Mouse (Mus musculus) lung, adult 2 months (tissue): ENCODE data around the gene Usp29.
A peak's percentile ranks its signal among the peaks of the same experiment; 100 is the strongest.

ENCODE experiments used
- CTCF ChIP-seq: fragments of 200-500 bp; IDR thresholded peaks from 2 replicates; pipeline ENCODE4 v1.5.1; 2011; ENCODE audit warnings: mild to moderate bottlenecking, low read length, control low read depth; ENCODE audit not compliant: insufficient read depth
- POLR2A ChIP-seq: fragments of 200-500 bp; IDR thresholded peaks from 2 replicates; pipeline ENCODE4 v1.6.1; 2011; ENCODE audit warnings: low read depth, mild to moderate bottlenecking, control low read depth, low read length, borderline replicate concordance; ENCODE audit errors: extremely low read depth

GRCm38 (mm10) chr7:6940761-6941231 lies 210.4 kb downstream of the Usp29 start:
- TF ChIP-seq POLR2A: no peak
- TF ChIP-seq CTCF: peak; percentile 43
